Mouse (Mus musculus) CH12.LX (cell line): ENCODE data around the gene Nadsyn1. TPM values are rescaled to one million over a fixed set of nuclear protein-coding genes. Genes with fewer than 3 reads are reported as not detected.

ENCODE experiments used
- DNase-seq: peaks from one replicate; pipeline ENCODE4 v3.0.0-alpha.2; 2013; ENCODE audit errors: extremely low read depth
- H3K27ac ChIP-seq: 2 replicates; pipeline ENCODE4 v1.5.1; 2012; ENCODE audit warnings: low read depth, mild to moderate bottlenecking, control low read depth, moderate library complexity; ENCODE audit not compliant: insufficient read depth
- H3K27me3 ChIP-seq: replicated peaks from 2 replicates; pipeline ENCODE3; 2012; ENCODE audit warnings: inconsistent platforms
- H3K36me3 ChIP-seq, 2 experiments: replicated peaks in 1 of 2; 2 replicates each; pipeline versions ENCODE3 to v1.6.1; 2012; ENCODE audit warnings: inconsistent platforms in 1 of 2, low read length in 1 of 2, mild to moderate bottlenecking in 1 of 2, mixed read lengths in 1 of 2, moderate library complexity in 1 of 2; ENCODE audit not compliant: control insufficient read depth in 1 of 2, insufficient read depth in 1 of 2
- H3K4me1 ChIP-seq, 2 experiments: 2 replicates each; pipeline ENCODE4 v1.6.1; 2012; ENCODE audit warnings: inconsistent platforms in 1 of 2, moderate library complexity in 1 of 2; ENCODE audit not compliant: insufficient read depth in 2 of 2, control insufficient read depth in 1 of 2
- H3K4me2 ChIP-seq: 2 replicates; pipeline ENCODE4 v1.6.1; 2012; ENCODE audit warnings: low read depth, mild to moderate bottlenecking, control low read depth; ENCODE audit not compliant: poor library complexity, insufficient read depth, severe bottlenecking
- H3K4me3 ChIP-seq, 3 experiments: fragments of 150-350 bp in 1 of 3; sonication (generic) in 1 of 3; replicated peaks in 1 of 3; 2 replicates each; pipeline versions ENCODE3 to v1.5.1; 2011 to 2012; ENCODE audit warnings: low read depth in 2 of 3, low read length in 2 of 3, mild to moderate bottlenecking in 2 of 3, moderate library complexity in 2 of 3, control low read depth in 1 of 3, improper control_type of control experiment in 1 of 3, inconsistent platforms in 1 of 3, mixed read lengths in 1 of 3; ENCODE audit not compliant: poor library complexity in 1 of 3
- H3K79me2 ChIP-seq: replicated peaks from 2 replicates; pipeline ENCODE4 v1.6.1; 2012; ENCODE audit warnings: mild to moderate bottlenecking, moderate library complexity; ENCODE audit not compliant: control insufficient read depth, poor library complexity, insufficient read depth, severe bottlenecking; ENCODE audit errors: extremely low read depth
- H3K9ac ChIP-seq: 2 replicates; pipeline ENCODE4 v1.6.1; 2012; ENCODE audit warnings: low read depth, mild to moderate bottlenecking, control low read depth, moderate library complexity; ENCODE audit not compliant: insufficient read depth
- H3K9me3 ChIP-seq: replicated peaks from 2 replicates; pipeline ENCODE3; 2012; ENCODE audit warnings: low read length, inconsistent platforms, mixed read lengths
- BHLHE40 ChIP-seq: IDR thresholded peaks from 2 replicates; pipeline ENCODE4 v1.6.1; 2011; ENCODE audit warnings: mild to moderate bottlenecking, low read depth, low read length, improper control_type of control experiment
- CHD1 ChIP-seq: IDR thresholded peaks from 2 replicates; pipeline ENCODE4 v1.6.1; 2012; ENCODE audit warnings: low read depth, low read length, improper control_type of control experiment, inconsistent platforms
- CTCF ChIP-seq, 2 experiments: IDR thresholded peaks in 1 of 2; conservative IDR thresholded peaks in 1 of 2; 2 replicates each; pipeline ENCODE4 v1.5.1; 2011 to 2012; ENCODE audit warnings: low read depth in 2 of 2, low read length in 2 of 2, improper control_type of control experiment in 1 of 2, inconsistent platforms in 1 of 2, mild to moderate bottlenecking in 1 of 2, moderate library complexity in 1 of 2
- E2F4 ChIP-seq: IDR thresholded peaks from 2 replicates; pipeline ENCODE4 v1.6.1; 2011; ENCODE audit warnings: low read depth, low read length, improper control_type of control experiment; ENCODE audit not compliant: insufficient replicate concordance
- ELF1 ChIP-seq: IDR thresholded peaks from 2 replicates; pipeline ENCODE4 v1.6.1; 2014; ENCODE audit warnings: low read depth, mild to moderate bottlenecking, inconsistent platforms, low read length, improper control_type of control experiment
- EP300 ChIP-seq: IDR thresholded peaks from 2 replicates; pipeline ENCODE4 v1.6.1; 2011; ENCODE audit warnings: low read length, improper control_type of control experiment
- HCFC1 ChIP-seq: IDR thresholded peaks from 2 replicates; pipeline ENCODE4 v1.6.1; 2012; ENCODE audit warnings: low read depth, mild to moderate bottlenecking, inconsistent platforms, low read length, improper control_type of control experiment
- JUN ChIP-seq: IDR thresholded peaks from 2 replicates; pipeline ENCODE4 v1.6.1; 2011; ENCODE audit warnings: low read depth, mild to moderate bottlenecking, low read length, improper control_type of control experiment, moderate library complexity; ENCODE audit not compliant: insufficient read depth
- JUND ChIP-seq: conservative IDR thresholded peaks from 2 replicates; pipeline ENCODE4 v1.6.1; 2011; ENCODE audit warnings: low read depth, low read length, improper control_type of control experiment
- KAT2A ChIP-seq: IDR thresholded peaks from 2 replicates; pipeline ENCODE4 v1.6.1; 2012; ENCODE audit warnings: low read length, improper control_type of control experiment, inconsistent platforms; ENCODE audit not compliant: insufficient replicate concordance
- MAFK ChIP-seq: IDR thresholded peaks from 2 replicates; pipeline ENCODE4 v1.6.1; 2011; ENCODE audit warnings: low read length, improper control_type of control experiment; ENCODE audit not compliant: insufficient replicate concordance
- MAX ChIP-seq: IDR thresholded peaks from 2 replicates; pipeline ENCODE4 v1.6.1; 2011; ENCODE audit warnings: low read length, improper control_type of control experiment
- MAZ ChIP-seq: IDR thresholded peaks from 2 replicates; pipeline ENCODE4 v1.6.1; 2012; ENCODE audit warnings: low read depth, mild to moderate bottlenecking, inconsistent platforms, low read length, improper control_type of control experiment, moderate library complexity
- MEF2A ChIP-seq: IDR thresholded peaks from 2 replicates; pipeline ENCODE4 v1.6.1; 2014; ENCODE audit warnings: low read depth, mild to moderate bottlenecking, inconsistent platforms, low read length, improper control_type of control experiment, borderline replicate concordance
- MXI1 ChIP-seq: IDR thresholded peaks from 2 replicates; pipeline ENCODE4 v1.6.1; 2011; ENCODE audit warnings: mild to moderate bottlenecking, low read depth, low read length, improper control_type of control experiment
- NRF1 ChIP-seq: IDR thresholded peaks from 2 replicates; pipeline ENCODE4 v1.6.1; 2014; ENCODE audit warnings: low read depth, mild to moderate bottlenecking, inconsistent platforms, low read length, improper control_type of control experiment, moderate library complexity
- PAX5 ChIP-seq: IDR thresholded peaks from 2 replicates; pipeline ENCODE4 v1.6.1; 2012; ENCODE audit warnings: low read length, inconsistent platforms, mixed read lengths
- POLR2A ChIP-seq: IDR thresholded peaks from 2 replicates; pipeline ENCODE4 v1.6.1; 2011; ENCODE audit warnings: low read depth, mild to moderate bottlenecking, improper control_type of control experiment, low read length
- POLR2AphosphoS2 ChIP-seq: IDR thresholded peaks from 2 replicates; pipeline ENCODE4 v1.6.1; 2011; ENCODE audit warnings: low read depth, low read length, improper control_type of control experiment
- RCOR1 ChIP-seq: conservative IDR thresholded peaks from 2 replicates; pipeline ENCODE4 v1.6.1; 2012; ENCODE audit warnings: low read depth, mild to moderate bottlenecking, inconsistent platforms, low read length, improper control_type of control experiment
- SIN3A ChIP-seq: IDR thresholded peaks from 2 replicates; pipeline ENCODE4 v1.6.1; 2012; ENCODE audit warnings: low read length, improper control_type of control experiment, inconsistent platforms
- SMC3 ChIP-seq: IDR thresholded peaks from 2 replicates; pipeline ENCODE4 v1.6.1; 2011; ENCODE audit warnings: low read depth, low read length, improper control_type of control experiment
- TBP ChIP-seq: conservative IDR thresholded peaks from 2 replicates; pipeline ENCODE4 v1.6.1; 2011; ENCODE audit warnings: low read depth, low read length, improper control_type of control experiment
- TCF12 ChIP-seq: IDR thresholded peaks from 2 replicates; pipeline ENCODE4 v1.6.1; 2014; ENCODE audit warnings: low read depth, mild to moderate bottlenecking, inconsistent platforms, low read length, improper control_type of control experiment
- UBTF ChIP-seq: IDR thresholded peaks from 2 replicates; pipeline ENCODE4 v1.6.1; 2012; ENCODE audit warnings: low read depth, mild to moderate bottlenecking, inconsistent platforms, low read length, improper control_type of control experiment, moderate library complexity
- USF1 ChIP-seq: IDR thresholded peaks from 2 replicates; pipeline ENCODE4 v1.6.1; 2014; ENCODE audit warnings: low read depth, mild to moderate bottlenecking, inconsistent platforms, low read length, improper control_type of control experiment
- USF2 ChIP-seq: conservative IDR thresholded peaks from 2 replicates; pipeline ENCODE4 v1.6.1; 2011; ENCODE audit warnings: low read depth, low read length, improper control_type of control experiment
- ZC3H11A ChIP-seq: IDR thresholded peaks from 2 replicates; pipeline ENCODE4 v1.6.1; 2012; ENCODE audit warnings: low read depth, mild to moderate bottlenecking, inconsistent platforms, low read length, improper control_type of control experiment
- ZMIZ1 ChIP-seq: IDR thresholded peaks from 2 replicates; pipeline ENCODE4 v1.6.1; 2012; ENCODE audit warnings: low read depth, mild to moderate bottlenecking, inconsistent platforms, low read length, improper control_type of control experiment
- dilution Hi-C: fragments of 300-500 bp; cut with MboI; formaldehyde crosslinking; loops from 2 replicates; pipeline ENCODE4 v1.14.3; 2020; ENCODE audit warnings: low sequenced_read_pairs; ENCODE audit not compliant: extremely low pct_unique_long_range_greater_than_20kb, extremely low pct_ligation_motif_present
- in situ Hi-C: fragments of 300-500 bp; cut with MboI; formaldehyde crosslinking; loops from 3 replicates; pipeline ENCODE4 v1.14.3; 2019; ENCODE audit warnings: low sequenced_read_pairs, low pct_ligation_motif_present, low pct_unique_long_range_greater_than_20kb, mixed read lengths
- polyA plus RNA-seq: library from polyadenylated mRNA; unstranded; fragments of >175 nt; gene quantifications from 2 replicates; pipeline ENCODE4 v1.2.1, GENCODE M21; 2012; ENCODE audit warnings: low read depth; ENCODE audit not compliant: insufficient read length
- total RNA-seq, 2 experiments: library from RNA; depleted of rRNA; stranded (reverse); fragments of 300-350 nt in 1 of 2; fragments of >200 nt in 1 of 2; gene quantifications; 2 replicates each; pipeline ENCODE4 v1.2.3; 2012 to 2014

Gene Nadsyn1
- total and polyA plus RNA-seq, 3 experiments = 5.4 to 11.7 (median 8.6) TPM

GRCm38 (mm10) chr7:143830399-143830798, 7.8 kb upstream of the Nadsyn1 start:
- no peak overlapping the region for H3K27ac ChIP-seq
- peak overlapping the region; percentile 36 for H3K9ac ChIP-seq
- H3K9me3 ChIP-seq = no peaks in the 10 kb centered on the region
- no peak for DNase-seq
- 0 out of 2 replicates have a peak, but pooled peaks cover 3% of the 10 kb centered on the region for H3K79me2 ChIP-seq
- dilution Hi-C loops (no loop called here), in situ Hi-C loops (loop anchor here (10.0 kb wide), 1 partner anchor 74 kb away; no protein-coding TSS in a partner anchor)
- no peaks in the 10 kb centered on the region for H3K27me3 ChIP-seq
- peak overlapping the region; percentile 93 for H3K4me2 ChIP-seq
- peaks cover 10 to 41% of the 10 kb centered on the region in 2 experiments for H3K4me1 ChIP-seq
- peak overlapping the region; percentile 69 to 83 (median 75) for H3K4me3 ChIP-seq
- no peak for TF ChIP-seq JUN
- TF ChIP-seq CHD1 = no peak
- no peak for TF ChIP-seq MAFK
- TF ChIP-seq MEF2A = no peak
- TF ChIP-seq ZC3H11A = no peak
- TF ChIP-seq NRF1 = no peak
- TF ChIP-seq KAT2A = no peak
- no peak for TF ChIP-seq SIN3A
- TF ChIP-seq MAX = no peak
- no peak for TF ChIP-seq UBTF
- no peak for TF ChIP-seq MXI1
- TF ChIP-seq E2F4 = no peak
- TF ChIP-seq TBP = no peak
- TF ChIP-seq ZMIZ1 = no peak
- no peak for TF ChIP-seq ELF1
- TF ChIP-seq POLR2A = no peak
- TF ChIP-seq USF1 = no peak
- H3K36me3 ChIP-seq = peaks cover 9 to 41% of the 10 kb centered on the region in 2 experiments

- dilution Hi-C loops = no loop called here
- peaks cover 9 to 34% of the 10 kb centered on the region in 2 experiments for H3K36me3 ChIP-seq
- DNase-seq = peak; percentile 98
- in situ Hi-C loops = loop anchor here (10.0 kb wide), 1 partner anchor 75 kb away; no protein-coding TSS in a partner anchor
- H3K27ac ChIP-seq = peak overlapping the region; percentile 92
- no peaks in the 10 kb centered on the region for H3K9me3 ChIP-seq
- peak overlapping the region; percentile 83 for H3K9ac ChIP-seq
- peaks cover 8 to 41% of the 10 kb centered on the region in 2 experiments for H3K4me1 ChIP-seq
- 0 out of 2 replicates have a peak, but pooled peaks cover 3% of the 10 kb centered on the region for H3K79me2 ChIP-seq
- no peaks in the 10 kb centered on the region for H3K27me3 ChIP-seq
- H3K4me3 ChIP-seq = peak overlapping the region; percentile 69 to 99 (median 93)
- H3K4me2 ChIP-seq = peak overlapping the region; percentile 93
- TF ChIP-seq USF2 (no peak), CTCF (conservative IDR thresholded peaks at IDR 0.05 in 1 of 2, IDR thresholded peaks at IDR 0.05 in 1 of 2; ENCODE audit: low read depth in 2 of 2, low read length in 2 of 2) (peak; percentile 80 to 96), HCFC1 (peak; percentile 54), PAX5 (no peak), MAZ (no peak), TBP (peak; percentile 70; the same call in 1 of the 2 replicates), MAX (peak; percentile 76; the same call in 1 of the 2 replicates), RCOR1 (0 out of 2 replicates have a peak, but pooled peaks have one; percentile 4), TCF12 (peak; percentile 75), USF1 (no peak; the same call in 1 of the 2 replicates), MEF2A (peak; percentile 68), MXI1 (peak; percentile 58), UBTF (no peak), JUND (peak; percentile 80), JUN (peak; percentile 76), KAT2A (no peak), EP300 (peak; percentile 34; the same call in 1 of the 2 replicates), POLR2AphosphoS2 (no peak), ZC3H11A (no peak), SMC3 (peak; percentile 76), BHLHE40 (peak; percentile 30; the same call in 1 of the 2 replicates), ZMIZ1 (peak; percentile 76; the same call in 1 of the 2 replicates), CHD1 (peak; percentile 44; the same call in 1 of the 2 replicates)
Measured at GRCm38 (mm10) chr7:143829504-143830331, 7.1 kb upstream of the Nadsyn1 start.
